Mouse (Mus musculus) thymus, adult 2 months (tissue): ENCODE measurements around the gene Slc6a11. TPM values are rescaled to one million over a fixed set of nuclear protein-coding genes. Genes with fewer than 3 reads are reported as not detected.

Experiments
- DNase-seq: peaks from one replicate; pipeline ENCODE4 v3.0.0; 2021
- H3K27ac ChIP-seq: fragments of 200-500 bp; 2 replicates; pipeline ENCODE4 v1.5.1; 2012; ENCODE audit warnings: low read length, control low read depth; ENCODE audit not compliant: control insufficient read depth, insufficient read depth
- H3K27me3 ChIP-seq: fragments of 200-500 bp; 2 replicates; pipeline ENCODE4 v1.6.1; 2012; ENCODE audit warnings: mild to moderate bottlenecking, low read length, moderate library complexity, mixed read lengths; ENCODE audit not compliant: control insufficient read depth, insufficient read depth
- H3K36me3 ChIP-seq: fragments of 200-500 bp; 2 replicates; pipeline ENCODE4 v1.6.1; 2012; ENCODE audit warnings: mild to moderate bottlenecking, low read length, moderate library complexity; ENCODE audit not compliant: control insufficient read depth, insufficient read depth
- H3K4me1 ChIP-seq: fragments of 200-500 bp; replicated peaks from 2 replicates; pipeline ENCODE4 v1.6.1; 2012; ENCODE audit warnings: low read length; ENCODE audit not compliant: control insufficient read depth, insufficient read depth
- H3K4me3 ChIP-seq: fragments of 200-500 bp; 2 replicates; pipeline ENCODE4 v1.5.1; 2012; ENCODE audit warnings: mild to moderate bottlenecking, low read length, control low read depth, moderate library complexity; ENCODE audit not compliant: control insufficient read depth, insufficient read depth
- CTCF ChIP-seq: fragments of 200-500 bp; IDR thresholded peaks from 2 replicates; pipeline ENCODE4 v1.5.1; 2012; ENCODE audit warnings: mild to moderate bottlenecking, control low read depth, low read length, moderate library complexity, borderline replicate concordance; ENCODE audit not compliant: control insufficient read depth, poor library complexity, insufficient read depth; ENCODE audit errors: extremely low read depth
- POLR2A ChIP-seq: fragments of 200-500 bp; IDR thresholded peaks from 2 replicates; pipeline ENCODE4 v1.6.1; 2012; ENCODE audit warnings: mild to moderate bottlenecking, low read length, control low read depth, moderate library complexity; ENCODE audit not compliant: control insufficient read depth, poor library complexity, insufficient read depth; ENCODE audit errors: extremely low read depth
- whole genome bisulfite sequencing: fragments of 180-500 bp; shearing (Covaris S2); methylation state at CpG from one replicate; pipeline ENCODE4 v1.1.7; 2018; 5-methylcytosine and 5-hydroxymethylcytosine counted together
- polyA plus RNA-seq: library from polyadenylated mRNA; depleted of rRNA; stranded (reverse); fragments of >200 nt; gene quantifications from 2 replicates; pipeline ENCODE4 v1.2.3, GENCODE M21; 2012

Gene Slc6a11
- polyA plus RNA-seq, 1 experiment = 0.19 TPM

- WGBS = 16% methylated on average over 9 of the region's 9 CpGs
- Histone ChIP-seq H3K4me3 (no peak overlapping the region), H3K27ac (no peak overlapping the region), H3K36me3 (no peaks in the 10 kb centered on the region), H3K4me1 (no peaks in the 10 kb centered on the region), H3K27me3 (no peaks in the 10 kb centered on the region)
- DNase-seq = no peak
- TF ChIP-seq CTCF (no peak), POLR2A (no peak)
Observed at GRCm38 (mm10) chr6:114174398-114175140, 43.5 kb downstream of the Slc6a11 start.

DNA sequence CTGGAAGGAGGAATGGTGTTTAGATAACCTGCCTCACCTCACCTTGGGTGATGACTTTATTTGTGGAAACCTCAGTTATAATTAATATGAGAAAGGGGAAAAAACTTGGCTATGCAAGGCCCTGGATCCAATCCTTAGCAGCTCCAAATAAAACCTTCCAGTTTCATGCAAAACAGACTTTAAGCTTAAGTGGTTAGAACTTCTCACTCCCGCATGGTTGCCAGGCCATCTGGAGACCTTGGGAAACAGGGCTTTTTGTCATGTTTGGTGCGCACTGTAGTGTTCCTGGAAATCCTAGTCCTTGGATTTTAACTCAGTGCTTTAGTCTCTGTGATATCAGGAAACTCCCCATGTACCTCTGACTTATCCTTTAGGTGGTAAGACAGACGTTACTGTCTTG lies 47.1 kb downstream of the Slc6a11 start:
- no peaks in the 10 kb centered on the region for H3K27me3 ChIP-seq
- no peaks in the 10 kb centered on the region for H3K36me3 ChIP-seq
- H3K4me1 ChIP-seq = no peaks in the 10 kb centered on the region
- H3K27ac ChIP-seq = no peak overlapping the region
- TF ChIP-seq POLR2A (no peak), CTCF (no peak)
- H3K4me3 ChIP-seq = no peak overlapping the region
- DNase-seq = no peak
- WGBS = 92% methylated on average over 3 of the region's 3 CpGs

- Histone ChIP-seq H3K27ac (no peak overlapping the region), H3K4me3 (no peak overlapping the region), H3K36me3 (no peaks in the 10 kb centered on the region), H3K27me3 (no peaks in the 10 kb centered on the region), H3K4me1 (no peaks in the 10 kb centered on the region)
- no peak for DNase-seq
- 83% methylated on average over 7 of the region's 7 CpGs for WGBS
- TF ChIP-seq CTCF = no peak
- TF ChIP-seq POLR2A = no peak
Observed at GRCm38 (mm10) chr6:114182366-114183179, 51.5 kb downstream of the Slc6a11 start.

DNA sequence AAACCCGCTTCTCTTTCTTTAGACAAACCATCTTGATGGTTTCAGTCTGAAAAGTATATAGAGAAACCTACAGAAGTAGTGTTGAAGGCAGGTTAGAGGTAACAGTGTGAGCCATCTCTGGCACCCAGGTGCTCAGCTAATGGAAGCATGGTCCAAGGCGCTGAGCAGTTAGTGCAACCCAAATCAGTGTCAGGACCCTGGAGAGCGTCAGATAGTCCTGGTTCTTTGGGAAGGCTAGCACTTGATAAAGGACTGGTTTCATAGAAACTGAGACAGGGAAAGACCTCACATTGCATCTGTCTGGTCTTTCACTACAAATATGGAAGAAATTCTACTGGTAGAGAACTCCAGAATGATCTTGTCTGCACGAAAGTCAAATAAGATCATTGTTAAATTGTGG lies 56.1 kb downstream of the Slc6a11 start:
- no peak overlapping the region for H3K4me3 ChIP-seq
- 58% methylated on average over 4 of the region's 4 CpGs for WGBS
- no peaks in the 10 kb centered on the region for H3K4me1 ChIP-seq
- no peaks in the 10 kb centered on the region for H3K36me3 ChIP-seq
- H3K27ac ChIP-seq = no peak overlapping the region
- TF ChIP-seq CTCF (no peak), POLR2A (no peak)
- DNase-seq = no peak
- H3K27me3 ChIP-seq = no peaks in the 10 kb centered on the region

GRCm38 (mm10) chr6:114188869-114189268 lies 57.8 kb downstream of the Slc6a11 start:
- 85% methylated on average over 8 of the region's 8 CpGs for WGBS
- Histone ChIP-seq H3K4me1 (no peaks in the 10 kb centered on the region), H3K27me3 (no peaks in the 10 kb centered on the region), H3K4me3 (no peak overlapping the region), H3K36me3 (no peaks in the 10 kb centered on the region), H3K27ac (no peak overlapping the region)
- TF ChIP-seq CTCF (no peak), POLR2A (no peak)
- DNase-seq = no peak

- Histone ChIP-seq H3K36me3 (no peaks in the 10 kb centered on the region), H3K27ac (no peak overlapping the region), H3K4me3 (no peak overlapping the region), H3K27me3 (no peaks in the 10 kb centered on the region), H3K4me1 (no peaks in the 10 kb centered on the region)
- no peak for TF ChIP-seq POLR2A
- no peak for TF ChIP-seq CTCF
- DNase-seq = no peak
Observed at GRCm38 (mm10) chr6:114195998-114196397, 65.0 kb downstream of the Slc6a11 start.
